Mouse (Mus musculus) C2C12 (cell line): Measurements from ENCODE around the gene Slc10a6.

Experiments
- CEBPB ChIP-seq: IDR thresholded peaks from one replicate; pipeline ENCODE4 v1.6.1; 2011; ENCODE audit warnings: low read depth, mild to moderate bottlenecking, control low read depth, moderate library complexity
- CTCF ChIP-seq: IDR thresholded peaks from one replicate; pipeline ENCODE4 v1.5.1; 2011; ENCODE audit not compliant: control insufficient read depth, insufficient read depth, insufficient read length
- MAX ChIP-seq: IDR thresholded peaks from one replicate; pipeline ENCODE4 v1.6.1; 2011; ENCODE audit warnings: mild to moderate bottlenecking, control low read depth
- MYOD1 ChIP-seq: IDR thresholded peaks from one replicate; pipeline ENCODE4 v1.6.1; 2011; ENCODE audit warnings: low read depth; ENCODE audit not compliant: control insufficient read depth, insufficient read length
- USF1 ChIP-seq: IDR thresholded peaks from one replicate; pipeline ENCODE4 v1.6.1; 2011; ENCODE audit warnings: low read depth, mild to moderate bottlenecking, control low read depth, moderate library complexity

GRCm38 (mm10) chr5:103673611-103674010, 44.4 kb upstream of the Slc10a6 start:
- no peak for TF ChIP-seq CTCF
- no peak for TF ChIP-seq CEBPB
- TF ChIP-seq MAX = no peak
- no peak for TF ChIP-seq USF1
- TF ChIP-seq MYOD1 = no peak
